Mouse (Mus musculus) thymus, postnatal 36 days (tissue): ENCODE data around the gene Slco3a1.

Experiments used
- DNase-seq, 2 experiments: peaks; one replicate each; pipeline ENCODE4 v3.0.0; 2022; ENCODE audit warnings: mixed read lengths in 2 of 2

Slco3a1 gene

DNA sequence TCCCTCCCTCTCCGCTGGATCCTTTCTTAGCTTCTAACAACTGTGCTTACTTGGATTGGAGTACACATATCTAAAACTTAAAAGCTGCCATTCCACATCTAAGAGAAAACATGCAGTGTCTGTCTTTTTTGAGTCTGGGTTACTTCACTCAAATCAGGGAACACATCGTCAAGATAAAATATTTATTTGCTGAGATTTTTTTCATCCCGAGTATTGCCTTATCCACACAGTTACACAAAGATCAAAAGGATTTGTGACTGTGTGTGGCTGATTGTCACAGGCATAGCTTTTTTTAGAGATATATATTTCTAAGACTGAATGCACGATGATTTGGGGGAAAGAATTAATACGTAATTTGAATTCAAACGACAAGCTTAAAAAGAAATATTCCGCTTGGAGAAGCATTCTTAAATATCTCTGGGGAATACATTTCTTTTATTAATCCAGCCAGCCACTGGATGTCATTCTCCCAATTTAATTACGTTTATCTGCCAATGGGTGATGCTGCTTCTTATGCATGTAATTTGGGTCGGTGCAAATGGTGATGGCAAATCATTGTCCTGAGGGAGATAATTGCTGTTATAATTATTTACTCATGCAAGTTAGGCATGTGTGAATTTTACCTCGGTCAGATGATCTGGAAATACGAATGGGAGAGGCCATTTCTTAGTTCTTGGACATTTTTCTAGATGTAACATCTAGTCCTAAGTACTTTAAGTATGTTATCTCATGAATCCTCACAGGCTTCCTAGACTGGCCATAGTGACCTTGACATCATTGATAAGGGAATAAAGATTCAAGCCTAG lies 285.1 kb downstream of the Slco3a1 start:
- no peak for DNase-seq

DNA sequence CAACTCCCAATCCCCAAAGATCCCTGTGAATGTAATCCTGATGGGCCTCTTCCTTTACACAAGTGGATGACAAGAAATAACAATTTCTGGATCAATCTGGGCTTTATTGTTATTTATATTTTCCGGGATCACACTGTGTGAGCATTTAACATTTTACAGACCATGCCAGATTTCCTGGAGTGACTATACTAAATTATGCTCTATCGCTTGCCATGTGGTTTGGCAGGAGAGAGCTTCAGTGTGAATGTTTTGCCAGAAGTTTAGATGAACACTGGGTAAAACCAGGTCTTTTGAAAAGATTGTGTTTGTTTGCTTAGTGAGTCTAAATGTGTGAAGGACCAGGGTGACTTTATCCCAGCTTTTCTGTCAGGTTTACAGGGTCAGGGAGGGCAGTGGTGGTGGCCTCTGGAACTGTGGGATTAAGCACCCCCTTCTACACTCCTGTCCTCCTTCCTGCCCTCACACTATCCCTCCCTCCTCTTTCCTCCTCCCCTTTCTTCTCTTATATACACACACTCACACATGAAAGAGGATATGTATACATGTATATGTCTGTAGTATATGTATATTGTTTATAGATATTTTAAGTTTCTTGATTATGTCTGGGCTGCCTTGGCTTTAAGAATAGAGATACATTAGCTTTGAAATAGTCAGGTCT lies 287.9 kb downstream of the Slco3a1 start:
- DNase-seq: no peak

- DNase-seq: no peak
Observed at GRCm38 (mm10) chr7:74256291-74256690, 298.3 kb downstream of the Slco3a1 start.

GRCm38 (mm10) chr7:74252066-74252465 lies 302.5 kb downstream of the Slco3a1 start:
- DNase-seq: no peak

GRCm38 (mm10) chr7:74241236-74241635 lies 313.3 kb downstream of the Slco3a1 start:
- no peak for DNase-seq

DNA sequence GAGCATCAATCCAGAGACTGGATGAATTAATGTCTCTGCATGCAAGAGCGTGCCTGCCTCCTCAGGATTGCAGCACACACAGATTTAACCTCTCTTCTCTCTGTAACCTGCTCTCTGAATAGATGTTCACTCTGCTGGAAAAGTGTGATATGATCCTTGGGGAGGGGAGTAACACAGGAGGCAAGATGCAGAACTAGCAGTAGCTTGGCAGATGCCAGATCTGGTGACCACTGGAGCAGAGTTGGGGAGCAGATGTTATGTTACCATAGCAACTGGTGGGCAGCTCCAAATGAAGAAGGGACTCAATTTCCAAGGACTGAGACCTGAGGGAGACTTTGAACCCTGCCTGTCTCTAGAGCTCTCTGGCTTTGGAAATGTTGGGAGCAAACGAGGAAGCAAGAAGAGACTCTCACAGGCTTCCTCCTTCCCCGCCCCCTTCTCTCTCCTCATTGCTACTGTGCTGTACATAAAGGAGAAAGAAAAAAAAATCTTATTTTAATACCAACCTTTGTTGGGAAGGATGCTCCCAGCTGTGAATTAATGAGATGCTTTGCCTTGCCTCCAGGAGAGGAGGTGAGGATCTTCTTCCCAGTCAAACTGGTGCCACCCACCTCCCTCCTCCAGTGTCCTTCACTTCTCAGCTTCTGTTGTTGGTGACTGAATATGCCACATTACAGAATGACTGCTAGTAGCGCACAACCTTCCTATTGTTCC lies 314.0 kb downstream of the Slco3a1 start:
- no peak for DNase-seq
